Mouse (Mus musculus) spleen, postnatal 0 days (tissue): ENCODE results near the gene Pigq. TPM values are rescaled to one million over a fixed set of nuclear protein-coding genes. Genes with fewer than 3 reads are reported as not detected.

Source experiments
- polyA plus RNA-seq: library from polyadenylated mRNA; unstranded; fragments of >200 nt; fragmentation: Nextera tagmentation; extraction: Ambion mirVana; gene quantifications from 2 replicates; pipeline ENCODE4 v1.2.1, GENCODE M21; 2015

Pigq gene
- polyA plus RNA-seq: 119 and 130 TPM in 2 replicates

DNA sequence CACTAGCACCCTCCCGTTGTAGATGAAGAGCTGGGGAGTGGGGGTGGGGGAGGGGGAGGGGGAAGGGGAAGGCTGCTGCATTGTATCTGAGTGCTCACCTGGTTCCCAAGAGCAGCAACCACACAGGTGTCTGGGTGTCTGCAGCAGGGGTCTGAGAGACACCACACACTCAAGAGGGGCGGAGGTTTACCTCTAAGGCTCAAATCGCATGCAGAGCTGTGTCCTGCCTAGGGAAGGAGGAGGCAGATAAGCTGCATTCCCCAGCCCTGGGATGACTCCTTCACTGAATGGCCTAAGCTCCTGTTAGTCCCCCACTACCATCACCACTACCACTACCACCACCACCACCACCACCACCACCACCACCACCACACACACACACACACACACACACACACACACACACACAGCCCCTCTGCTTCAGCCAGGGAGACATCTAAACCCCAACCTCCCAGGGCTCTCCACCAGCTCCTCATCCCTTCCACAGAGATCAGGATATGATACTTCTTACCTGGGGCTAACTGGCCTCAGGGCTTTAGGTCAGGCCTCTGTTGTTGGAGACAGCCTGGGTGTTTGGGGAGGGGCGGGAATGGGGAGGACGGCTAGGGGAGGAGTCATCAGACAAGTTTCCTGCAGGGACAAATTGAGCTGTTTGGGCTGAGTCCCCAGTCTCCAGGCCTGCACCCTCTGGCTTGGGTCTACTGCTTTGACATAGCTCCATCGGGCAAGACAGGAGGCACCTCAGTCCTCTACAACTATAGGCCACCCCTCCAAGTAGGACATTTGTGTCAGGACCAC is at the start of gene Pigq, which contains the start of gene Nhlrc4:
Gene Pigq (minus strand): TSS at position 571 of the 798 bp plus-strand sequence.
Gene Nhlrc4 (minus strand): TSS at position 596 of the 798 bp plus-strand sequence.

DNA sequence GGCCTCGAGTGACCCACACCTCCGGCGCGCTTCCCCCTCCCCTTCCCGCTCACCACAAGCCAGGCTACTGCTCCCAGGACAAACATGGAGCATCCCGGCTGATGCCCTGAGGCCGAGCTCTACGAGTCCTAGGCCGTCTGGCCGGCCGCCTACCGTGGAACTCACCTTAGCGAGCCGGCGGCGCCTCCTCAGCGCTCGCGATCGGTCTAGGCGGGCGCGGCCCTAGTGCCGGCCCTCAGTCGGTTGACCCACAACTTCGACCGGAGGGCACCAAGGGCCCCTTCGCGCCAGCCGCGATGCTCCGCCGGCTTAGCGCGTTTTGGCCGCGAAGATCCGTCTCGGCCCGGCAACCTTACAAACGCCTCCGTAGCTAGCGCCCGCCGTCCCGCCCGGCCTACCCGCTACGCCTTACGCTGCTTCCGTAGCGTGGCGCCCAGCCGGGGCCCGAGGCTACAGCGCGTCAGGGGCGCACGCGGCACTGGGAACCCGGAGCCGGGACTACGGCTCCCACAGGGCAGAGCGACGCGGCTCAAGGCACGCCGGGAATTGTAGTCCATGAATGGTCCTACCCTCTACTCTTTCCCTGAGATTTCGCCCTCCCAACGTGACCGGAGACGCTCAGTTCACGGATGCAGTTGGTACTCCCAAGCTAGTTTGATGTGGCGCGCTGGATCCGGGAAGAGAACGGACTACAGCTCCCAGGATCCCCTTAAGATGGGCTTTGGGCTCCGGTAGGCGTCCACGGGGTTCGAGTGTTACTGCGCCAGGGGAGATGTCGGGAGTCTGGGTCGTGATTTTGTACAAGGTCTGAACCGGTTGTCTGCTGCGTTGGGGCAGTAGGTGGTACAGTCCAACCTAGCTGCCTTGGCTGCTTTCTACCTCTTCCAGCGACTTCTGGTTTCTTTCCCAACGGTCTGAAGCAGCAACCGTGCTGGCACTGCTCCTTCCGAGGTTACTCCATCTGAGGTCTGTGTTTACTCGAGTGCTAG is 40.9 kb upstream of the Pigq start, which contains the start of gene Capn15:
Gene Capn15 (minus strand): TSS at position 491 of the 989 bp plus-strand sequence.

DNA sequence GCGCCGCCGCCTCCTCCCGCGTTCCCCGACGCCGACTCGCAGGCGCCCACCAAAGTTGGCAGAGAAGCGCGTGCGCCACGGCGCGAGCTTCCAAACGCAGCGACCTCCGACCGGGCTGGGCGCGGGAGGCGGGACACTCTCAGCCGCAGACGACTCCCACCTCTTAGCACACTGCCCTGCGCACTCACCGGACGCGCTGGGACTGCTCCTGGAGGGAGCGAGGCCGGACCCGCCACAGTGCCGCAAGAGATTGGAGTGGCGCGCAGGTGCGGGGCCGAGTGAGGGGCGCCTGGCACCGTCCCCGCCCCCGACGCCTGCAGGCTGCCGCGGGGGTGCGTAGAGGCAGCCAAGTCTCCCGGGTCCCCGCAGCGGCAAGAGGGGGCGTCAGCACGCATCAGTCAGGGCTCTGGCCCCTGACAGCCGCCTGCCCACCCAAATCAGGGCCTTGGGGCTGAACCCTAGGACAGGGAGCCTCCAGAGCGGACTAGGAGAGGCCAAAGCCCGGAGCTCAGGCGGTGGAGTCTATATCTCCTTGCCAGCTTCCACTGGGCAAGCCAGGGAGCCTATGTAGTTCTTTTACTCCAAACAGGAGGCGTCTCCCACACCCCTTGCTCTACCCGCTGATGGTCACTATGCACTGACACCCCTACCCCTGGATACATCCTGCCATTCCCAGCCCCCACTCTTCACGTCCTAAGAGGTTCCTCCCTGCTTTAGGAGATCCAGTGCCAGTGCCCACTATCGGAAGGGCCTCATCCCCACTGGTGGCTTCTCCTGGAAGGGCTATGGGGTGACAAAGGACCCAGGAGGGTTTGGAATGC is 7.3 kb upstream of the Pigq start, which contains the start of gene A930017K11Rik:
Gene A930017K11Rik (minus strand): TSS at position 763 of the 821 bp plus-strand sequence.

DNA sequence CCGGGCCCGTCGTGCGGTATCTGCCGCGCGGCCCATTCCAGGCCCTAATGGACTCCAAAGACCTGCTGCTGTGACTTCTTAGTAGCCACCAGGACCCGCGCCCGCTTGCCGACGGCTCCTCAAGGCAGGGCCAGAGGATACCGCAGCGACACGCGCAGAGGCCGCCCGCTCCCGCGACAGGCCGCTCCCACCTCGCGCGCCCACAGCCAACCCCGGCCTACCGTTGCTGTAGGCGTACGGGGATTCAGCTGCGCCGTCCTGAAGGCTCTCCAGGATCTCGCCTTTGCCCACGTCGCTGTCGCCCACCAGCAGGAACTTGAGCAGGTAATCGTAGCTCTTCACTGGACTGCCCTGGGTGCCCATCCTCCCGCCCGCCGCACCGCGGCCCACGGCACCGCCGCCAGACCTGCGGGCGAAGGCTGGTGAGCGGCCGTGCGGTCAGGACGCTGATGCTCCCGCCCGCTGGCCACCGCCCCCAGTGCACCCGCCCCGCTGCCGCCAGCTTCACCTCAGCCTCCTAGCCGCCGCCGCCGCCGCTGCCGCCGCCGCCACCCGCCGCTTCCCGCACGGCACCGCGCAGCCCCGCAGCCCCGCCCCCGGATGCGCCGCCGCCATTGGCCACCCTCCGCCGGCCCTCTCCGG is 25.5 kb downstream of the Pigq start, which contains the start of gene Rab40c:
Gene Rab40c (minus strand): TSS at position 584 of the 642 bp plus-strand sequence.

DNA sequence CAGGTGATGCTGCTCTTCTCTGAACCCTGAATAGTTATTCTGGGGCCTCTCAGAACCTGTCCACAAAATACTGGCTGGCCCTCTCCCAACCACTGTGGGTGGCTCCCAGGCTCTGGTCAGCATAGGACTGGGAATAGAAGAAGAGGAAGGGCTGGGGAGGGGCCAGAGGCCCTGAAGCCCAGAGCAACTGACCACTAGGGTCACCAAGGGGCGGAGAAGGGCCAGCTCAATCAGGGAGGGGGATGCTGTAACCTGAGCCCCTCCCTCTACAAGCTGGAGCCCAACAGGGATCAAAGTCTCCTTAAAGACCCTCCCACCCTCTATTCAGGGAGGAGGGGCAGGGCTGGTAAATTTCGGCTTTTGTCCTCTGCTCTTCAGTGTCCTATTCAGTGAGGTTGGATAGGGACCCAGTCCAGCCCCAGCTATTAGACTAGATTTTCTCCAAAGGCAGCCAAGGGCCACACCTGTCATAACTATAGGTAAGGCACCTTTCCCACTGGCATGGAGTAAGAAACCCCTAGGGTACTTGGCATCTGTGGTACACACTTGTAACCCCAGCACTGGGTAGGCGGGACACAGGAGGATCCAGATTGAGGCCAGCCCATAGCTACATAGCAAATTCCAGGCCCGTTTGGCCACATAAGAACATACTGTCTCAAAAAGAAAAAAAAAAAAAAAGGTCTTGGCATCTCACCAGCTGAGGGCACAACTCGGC is 64.4 kb downstream of the Pigq start, which contains the start of gene Wfikkn1:
Gene Wfikkn1 (minus strand): TSS at position 663 of the 715 bp plus-strand sequence.

Other genes with a start within 250 kb of the Pigq start
- gene Gng13, start 227.8 kb downstream of the Pigq start, polyA plus RNA-seq: 0.97 and 2.3 TPM in 2 replicates
- 23.3 and 29.4 TPM in 2 replicates for gene Chtf18, start 217.5 kb downstream of the Pigq start, polyA plus RNA-seq
- gene Rpusd1, start 217.3 kb downstream of the Pigq start, polyA plus RNA-seq: 9.7 and 10.3 TPM in 2 replicates
- not detected in 2 replicates for gene Mslnl, start 208.9 kb downstream of the Pigq start, polyA plus RNA-seq
- gene Msln, start 190.6 kb downstream of the Pigq start, polyA plus RNA-seq: 66.0 and 71.7 TPM in 2 replicates
- 17.6 and 18.6 TPM in 2 replicates for gene Narfl, start 171.2 kb downstream of the Pigq start, polyA plus RNA-seq
- 24.5 and 25.5 TPM in 2 replicates for gene Haghl, start 159.3 kb downstream of the Pigq start, polyA plus RNA-seq
- 0.10 and 0.19 TPM in 2 replicates for gene Ccdc78, start 158.4 kb downstream of the Pigq start, polyA plus RNA-seq
- gene Fam173a, start 152.0 kb downstream of the Pigq start, polyA plus RNA-seq: 64.4 and 68.0 TPM in 2 replicates
- not detected in 2 replicates for gene AC134908.4, start 149.3 kb downstream of the Pigq start, polyA plus RNA-seq
- gene Metrn, start 147.8 kb downstream of the Pigq start, polyA plus RNA-seq: 42.7 and 43.8 TPM in 2 replicates
- 0.38 and 0.73 TPM in 2 replicates for gene Fbxl16, start 135.9 kb downstream of the Pigq start, polyA plus RNA-seq
- 9.9 and 11.4 TPM in 2 replicates for gene Wdr24, start 121.3 kb downstream of the Pigq start, polyA plus RNA-seq
- gene Jmjd8, start 116.1 kb downstream of the Pigq start, polyA plus RNA-seq: 12.0 and 13.3 TPM in 2 replicates
- 123 and 132 TPM in 2 replicates for gene Stub1, start 111.5 kb downstream of the Pigq start, polyA plus RNA-seq
- gene Rhbdl1, start 107.6 kb downstream of the Pigq start, polyA plus RNA-seq: 1.4 and 1.9 TPM in 2 replicates
- 1.0 and 1.1 TPM in 2 replicates for gene Gm20683, start 103.2 kb downstream of the Pigq start, polyA plus RNA-seq
- 12.9 and 13.5 TPM in 2 replicates for gene Rhot2, start 100.1 kb downstream of the Pigq start, polyA plus RNA-seq
- 10.9 and 12.9 TPM in 2 replicates for gene Wdr90, start 83.4 kb downstream of the Pigq start, polyA plus RNA-seq
- gene Mcrip2, start 76.2 kb downstream of the Pigq start, polyA plus RNA-seq: 38.2 and 38.4 TPM in 2 replicates
- 34.2 and 34.8 TPM in 2 replicates for gene Mettl26, start 69.9 kb downstream of the Pigq start, polyA plus RNA-seq
- gene Wfikkn1, start 64.1 kb downstream of the Pigq start, polyA plus RNA-seq: 0.30 and 0.38 TPM in 2 replicates
- 7.1 and 9.0 TPM in 2 replicates for gene Rab40c, start 25.2 kb downstream of the Pigq start, polyA plus RNA-seq
- 7.8 and 8.1 TPM in 2 replicates for gene Nhlrc4, start within 50 bp of the Pigq start, polyA plus RNA-seq
- 0.07 and 0.11 TPM in 2 replicates for gene A930017K11Rik, start 7.6 kb upstream of the Pigq start, polyA plus RNA-seq
- 15.0 and 15.2 TPM in 2 replicates for gene Capn15, start 40.9 kb upstream of the Pigq start, polyA plus RNA-seq
- gene Rab11fip3, start 124.6 kb upstream of the Pigq start, polyA plus RNA-seq: 3.0 and 3.6 TPM in 2 replicates
- 7.4 and 9.5 TPM in 2 replicates for gene Decr2, start 145.4 kb upstream of the Pigq start, polyA plus RNA-seq
- 70.6 and 73.3 TPM in 2 replicates for gene Nme4, start 150.7 kb upstream of the Pigq start, polyA plus RNA-seq
- 3.2 and 4.2 TPM in 2 replicates for gene Tmem8, start 168.4 kb upstream of the Pigq start, polyA plus RNA-seq
- 127 and 135 TPM in 2 replicates for gene Mrpl28, start 178.6 kb upstream of the Pigq start, polyA plus RNA-seq
- gene Axin1, start 193.8 kb upstream of the Pigq start, polyA plus RNA-seq: 5.7 and 7.1 TPM in 2 replicates